Mouse (Mus musculus): ENCODE results near the gene Spop. TPM values are rescaled to one million over a fixed set of nuclear protein-coding genes. Genes with fewer than 3 reads are reported as not detected.
A peak's percentile ranks its signal among the peaks of the same experiment; 100 is the strongest.

Spop gene
- total and polyA plus RNA-seq, 3 experiments, result 28.8 to 70.5 (median 29.2) TPM

DNA sequence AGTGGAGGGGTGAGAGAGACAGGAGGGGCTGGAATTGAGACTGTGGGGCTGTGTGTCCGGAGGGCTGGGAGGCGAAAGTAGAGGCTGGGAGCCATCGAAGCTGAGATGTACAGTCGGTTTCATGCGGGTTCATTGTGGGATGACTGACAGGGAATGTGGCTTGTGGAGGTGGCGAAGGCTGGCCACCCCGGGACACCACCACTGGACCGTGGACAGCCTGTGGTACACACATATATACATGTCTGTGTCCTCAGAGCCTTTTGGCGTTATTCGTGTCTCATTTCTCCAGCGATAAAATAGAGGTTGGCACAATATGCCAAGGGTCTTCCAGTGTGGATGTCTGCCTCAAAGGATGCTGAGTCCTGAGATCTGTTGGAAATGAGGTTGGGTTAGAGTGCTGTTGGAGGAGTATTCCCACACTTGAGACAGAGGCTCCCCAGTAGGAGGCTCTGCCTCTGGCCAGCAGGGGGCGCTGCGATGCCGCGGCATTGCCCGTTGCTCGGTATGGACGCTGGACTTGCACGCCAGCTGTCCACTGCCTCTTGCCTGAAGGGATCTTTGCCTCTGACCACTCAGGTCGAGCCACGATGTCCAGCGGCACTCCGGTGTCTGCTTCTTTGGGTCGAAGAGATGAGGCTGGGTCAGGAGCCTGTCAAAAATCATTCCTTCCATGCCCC, 119.7 kb downstream of the Spop start:
- Histone ChIP-seq H3K9me3 (replicated peaks) (peaks cover 8% of the 10 kb centered on the region), H3K36me3 (replicated peaks) (no peaks in the 10 kb centered on the region), H3K4me1 (ENCODE audit: insufficient read depth, low read depth, low read length) (peaks cover 4% of the 10 kb centered on the region; the same call in 1 of the 2 replicates), H3K27me3 (ENCODE audit: insufficient read depth, low read length) (peaks cover 16% of the 10 kb centered on the region), H3K4me3 (ENCODE audit: low read depth, low read length) (no peak overlapping the region; the same call in 1 of the 2 replicates)
- TF ChIP-seq TAL1 (conservative IDR thresholded peaks at IDR 0.05; ENCODE audit: low read depth, low read length) (no peak), GATA1 (IDR thresholded peaks at IDR 0.05; ENCODE audit: borderline replicate concordance, low read length) (no peak), CTCF (IDR thresholded peaks at IDR 0.05; ENCODE audit: low read depth, low read length) (peak; percentile 99), POLR2AphosphoS5 (IDR thresholded peaks at IDR 0.05; ENCODE audit: insufficient replicate concordance, low read depth, low read length) (no peak)
- ATAC-seq (ENCODE audit: extremely low read depth, insufficient number of reproducible peaks, low FRiP score, poor library complexity, severe bottlenecking) (no peak), DNase-seq (ENCODE audit: low spot score) (peak; percentile 65)

DNA sequence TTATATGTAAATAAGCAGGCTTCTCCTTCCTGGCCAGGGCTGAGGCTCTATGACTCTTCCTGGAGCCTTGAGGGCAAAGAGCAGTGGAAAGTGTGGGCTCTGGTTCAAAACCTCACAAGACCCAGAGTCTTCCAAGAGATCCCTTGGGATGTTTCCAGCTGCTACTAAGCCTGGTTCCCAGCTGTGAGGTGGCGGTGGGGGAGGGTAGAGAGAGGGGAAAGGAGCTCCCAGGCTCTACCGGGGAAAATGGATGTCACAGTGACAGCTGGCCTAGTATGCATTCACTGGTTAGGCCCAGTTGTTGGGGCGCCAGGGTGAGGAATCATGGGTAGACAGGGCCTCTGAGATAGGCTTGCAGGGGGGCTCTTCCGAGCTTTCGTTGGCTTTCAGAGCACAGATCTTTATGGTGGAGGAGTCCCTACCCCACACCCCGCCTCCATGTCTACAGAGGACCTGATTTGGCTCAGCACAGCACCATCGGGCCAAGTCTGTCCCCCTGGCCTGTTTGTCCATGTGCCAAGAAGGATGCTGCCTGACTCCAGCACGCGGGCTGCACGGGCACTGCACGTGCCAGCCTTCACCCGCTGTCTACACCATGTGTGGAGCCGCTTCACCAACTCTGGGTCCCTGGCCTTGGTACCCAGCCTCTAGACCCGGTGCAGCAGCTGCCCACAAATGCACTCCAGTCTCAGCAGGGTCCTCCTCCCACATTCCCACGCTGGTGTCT, 124.7 kb downstream of the Spop start:
- Histone ChIP-seq H3K27me3 (ENCODE audit: insufficient read depth, low read length) (peaks cover 34% of the 10 kb centered on the region), H3K4me1 (ENCODE audit: insufficient read depth, low read depth, low read length) (peaks cover 4% of the 10 kb centered on the region; the same call in 1 of the 2 replicates), H3K36me3 (replicated peaks) (no peaks in the 10 kb centered on the region), H3K9me3 (replicated peaks) (peaks cover 8% of the 10 kb centered on the region), H3K4me3 (ENCODE audit: low read depth, low read length) (no peak overlapping the region)
- DNase-seq (ENCODE audit: low spot score), result no peak
- TF ChIP-seq CTCF (IDR thresholded peaks at IDR 0.05; ENCODE audit: low read depth, low read length), result no peak
- TF ChIP-seq POLR2AphosphoS5 (IDR thresholded peaks at IDR 0.05; ENCODE audit: insufficient replicate concordance, low read depth, low read length), result no peak
- TF ChIP-seq GATA2 (IDR thresholded peaks at IDR 0.05; ENCODE audit: borderline replicate concordance, low read depth, low read length), result no peak
- ATAC-seq (ENCODE audit: extremely low read depth, insufficient number of reproducible peaks, low FRiP score, poor library complexity, severe bottlenecking), result no peak

DNA sequence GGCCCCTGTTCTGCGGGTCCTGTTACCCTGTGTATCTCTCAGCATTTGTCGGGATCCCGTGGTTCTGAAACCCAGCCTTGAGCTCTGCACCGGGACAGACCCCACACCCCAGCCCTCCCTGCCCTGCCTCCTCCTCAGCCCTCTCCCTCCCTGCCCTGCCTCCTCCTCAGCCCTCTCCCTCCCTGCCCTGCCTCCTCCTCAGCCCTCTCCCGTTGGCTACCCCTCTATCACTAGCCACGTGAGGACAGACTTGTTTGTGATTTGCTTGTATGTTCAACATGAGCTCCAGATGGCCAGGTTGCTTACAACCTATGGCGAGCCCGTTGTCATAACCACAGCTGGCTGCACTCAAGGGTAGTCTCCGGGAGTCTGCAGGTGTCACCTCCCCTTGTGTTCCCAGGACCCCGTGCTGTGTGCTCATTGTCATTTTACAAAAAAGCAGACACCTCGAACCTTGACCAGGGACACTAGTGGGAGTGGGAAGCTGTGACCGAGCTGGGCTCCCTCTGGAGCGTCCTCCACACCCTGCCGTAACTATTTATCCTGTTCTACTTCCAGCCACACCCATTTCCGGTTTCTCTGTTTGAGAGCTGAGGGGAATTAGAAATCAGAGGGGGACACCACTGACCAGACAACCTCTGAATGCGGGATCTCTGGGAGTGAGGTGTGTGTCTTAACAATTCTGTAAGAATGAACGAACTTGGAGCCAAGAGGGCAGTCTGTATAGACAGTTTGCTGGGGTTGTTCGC, 126.9 kb downstream of the Spop start:
- Histone ChIP-seq H3K27me3 (ENCODE audit: insufficient read depth, low read length) (peaks cover 33% of the 10 kb centered on the region), H3K4me3 (ENCODE audit: low read depth, low read length) (no peak overlapping the region), H3K36me3 (replicated peaks) (no peaks in the 10 kb centered on the region), H3K4me1 (ENCODE audit: insufficient read depth, low read depth, low read length) (no peaks in the 10 kb centered on the region), H3K9me3 (replicated peaks) (peaks cover 8% of the 10 kb centered on the region)
- no peak for DNase-seq (ENCODE audit: low spot score)
- no peak for TF ChIP-seq TAL1 (conservative IDR thresholded peaks at IDR 0.05; ENCODE audit: low read depth, low read length)
- no peak for TF ChIP-seq POLR2AphosphoS5 (IDR thresholded peaks at IDR 0.05; ENCODE audit: insufficient replicate concordance, low read depth, low read length)
- no peak for TF ChIP-seq CTCF (IDR thresholded peaks at IDR 0.05; ENCODE audit: low read depth, low read length)
- no peak for TF ChIP-seq GATA2 (IDR thresholded peaks at IDR 0.05; ENCODE audit: borderline replicate concordance, low read depth, low read length)
- no peak for TF ChIP-seq GATA1 (IDR thresholded peaks at IDR 0.05; ENCODE audit: borderline replicate concordance, low read length)
- ATAC-seq (ENCODE audit: extremely low read depth, insufficient number of reproducible peaks, low FRiP score, poor library complexity, severe bottlenecking), result no peak

Other genes with a start within 250 kb of the Spop start
- gene Tac4, start 152.6 kb upstream of the Spop start, total RNA-seq (2014; fragmentation: Nextera tagmentation), result not detected in 2 replicates
- 0.11 and 0.29 TPM in 2 replicates for gene Tac4, start 152.6 kb upstream of the Spop start, total RNA-seq (2017)
- not detected in 2 replicates for gene Tac4, start 152.6 kb upstream of the Spop start, polyA plus RNA-seq (2012)
- gene Kat7, start 103.8 kb upstream of the Spop start, total RNA-seq (2014; fragmentation: Nextera tagmentation), result 144 and 154 TPM in 2 replicates
- gene Kat7, start 103.8 kb upstream of the Spop start, total RNA-seq (2017), result 63.5 and 66.5 TPM in 2 replicates
- gene Kat7, start 103.8 kb upstream of the Spop start, polyA plus RNA-seq (2012), result 33.6 and 36.2 TPM in 2 replicates
- 65.4 and 105 TPM in 2 replicates for gene Fam117a, start 77.1 kb upstream of the Spop start, total RNA-seq (2014; fragmentation: Nextera tagmentation)
- gene Fam117a, start 77.1 kb upstream of the Spop start, total RNA-seq (2017), result 30.9 and 36.9 TPM in 2 replicates
- 159 and 170 TPM in 2 replicates for gene Fam117a, start 77.1 kb upstream of the Spop start, polyA plus RNA-seq (2012)
- 37.5 and 37.8 TPM in 2 replicates for gene Slc35b1, start 29.4 kb upstream of the Spop start, total RNA-seq (2014; fragmentation: Nextera tagmentation)
- 50.6 and 53.1 TPM in 2 replicates for gene Slc35b1, start 29.4 kb upstream of the Spop start, total RNA-seq (2017)
- gene Slc35b1, start 29.4 kb upstream of the Spop start, polyA plus RNA-seq (2012), result 4.1 and 4.5 TPM in 2 replicates
- gene Nxph3, start 100.5 kb downstream of the Spop start, total RNA-seq (2014; fragmentation: Nextera tagmentation), result not detected in 2 replicates
- 0.05 TPM in 1 of 2 replicates, not detected in the other for gene Nxph3, start 100.5 kb downstream of the Spop start, total RNA-seq (2017)
- gene Nxph3, start 100.5 kb downstream of the Spop start, polyA plus RNA-seq (2012), result not detected in 2 replicates
- gene Ngfr, start 173.7 kb downstream of the Spop start, total RNA-seq (2014; fragmentation: Nextera tagmentation), result not detected in 2 replicates
- 0.05 and 0.06 TPM in 2 replicates for gene Ngfr, start 173.7 kb downstream of the Spop start, total RNA-seq (2017)
- not detected in 2 replicates for gene Ngfr, start 173.7 kb downstream of the Spop start, polyA plus RNA-seq (2012)

Data from G1E (cell line).